Mouse (Mus musculus): ENCODE data around the gene Ptx3. TPM values are rescaled to one million over a fixed set of nuclear protein-coding genes. Genes with fewer than 3 reads are reported as not detected.

The Ptx3 gene
- polyA plus RNA-seq (2012; ENCODE audit: low replicate concordance) = not detected in 2 replicates

DNA sequence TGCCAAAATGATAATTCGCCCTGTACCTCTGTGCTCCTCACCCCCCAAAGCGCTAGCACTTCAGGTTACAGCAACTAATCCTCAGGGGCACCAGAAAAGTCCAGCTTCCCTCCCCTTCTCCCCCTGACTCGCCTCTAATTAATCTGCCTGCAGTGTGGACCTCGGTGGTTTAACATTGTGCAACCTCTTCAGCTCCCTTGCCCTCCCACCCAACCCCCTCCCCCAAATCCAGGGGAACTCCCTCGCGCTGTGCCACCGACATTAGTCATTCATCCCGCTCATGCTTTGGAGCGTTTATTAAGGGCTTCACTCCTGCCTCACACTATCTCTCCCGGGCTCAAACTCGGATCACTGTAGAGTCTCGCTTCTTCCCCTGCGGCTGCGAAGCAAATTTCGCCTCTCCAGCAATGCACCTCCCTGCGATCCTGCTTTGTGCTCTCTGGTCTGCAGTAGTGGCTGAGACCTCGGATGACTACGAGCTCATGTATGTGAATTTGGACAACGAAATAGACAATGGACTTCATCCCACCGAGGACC lies at the start of gene Ptx3:
Gene Ptx3 (plus strand): TSS at position 256 of the 537 bp plus-strand sequence.

Other genes starting within 250 kb of the Ptx3 start
- not detected in 2 replicates for gene Veph1, start 76.9 kb downstream of the Ptx3 start, polyA plus RNA-seq (2012; ENCODE audit: low replicate concordance)